Mouse (Mus musculus) heart, embryonic 10.5 days (tissue): ENCODE data around the gene Selplg. TPM values are rescaled to one million over a fixed set of nuclear protein-coding genes. Genes with fewer than 3 reads are reported as not detected.
"Not testable (repeated sequence)": the region's sequence is repeated elsewhere in the genome, so short reads cannot be mapped to it uniquely, and the experiment has no call there.

Experiments
- DNase-seq: peaks from one replicate; pipeline ENCODE4 v3.0.0-alpha.2; 2017; ENCODE audit warnings: low spot score
- H3K27ac ChIP-seq: fragments of 300-500 bp; sonication (generic); 2 replicates; pipeline ENCODE4 v1.5.1; 2016; ENCODE audit warnings: mild to moderate bottlenecking
- H3K27me3 ChIP-seq: fragments of 300-500 bp; sonication (generic); 2 replicates; pipeline ENCODE4 v1.6.1; 2016; ENCODE audit warnings: mild to moderate bottlenecking; ENCODE audit not compliant: poor library complexity, insufficient read depth, severe bottlenecking
- H3K36me3 ChIP-seq: fragments of 300-500 bp; sonication (generic); 2 replicates; pipeline ENCODE4 v1.6.1; 2016; ENCODE audit warnings: mild to moderate bottlenecking, moderate library complexity
- H3K4me1 ChIP-seq: fragments of 300-500 bp; sonication (generic); 2 replicates; pipeline ENCODE4 v1.6.1; 2016; ENCODE audit warnings: mild to moderate bottlenecking
- H3K4me3 ChIP-seq: fragments of 300-500 bp; sonication (generic); 2 replicates; pipeline ENCODE4 v1.5.1; 2016; ENCODE audit warnings: mild to moderate bottlenecking, moderate library complexity
- H3K9me3 ChIP-seq: fragments of 300-500 bp; sonication (generic); 2 replicates; pipeline ENCODE4 v1.6.1; 2016; ENCODE audit warnings: mild to moderate bottlenecking, moderate library complexity
- WGBS: fragments of 180-500 bp; shearing (Covaris S2); methylation state at CpG from one replicate; pipeline ENCODE4 v1.1.7; 2016; 5-methylcytosine and 5-hydroxymethylcytosine counted together
- polyA plus RNA-seq: library from polyadenylated mRNA; unstranded; fragments of >200 nt; fragmentation: Nextera tagmentation; extraction: Ambion mirVana; gene quantifications from 2 replicates; pipeline ENCODE4 v1.2.1, GENCODE M21; 2016

Selplg gene
- polyA plus RNA-seq, 1 experiment from 2014 or later: 1.3 TPM

- 76% methylated on average over 5 of the region's 5 CpGs for WGBS
- no peaks in the 10 kb centered on the region; the same call in 1 of the 2 replicates for H3K27me3 ChIP-seq
- no peaks in the 10 kb centered on the region for H3K9me3 ChIP-seq
- no peak overlapping the region for H3K4me3 ChIP-seq
- no peak overlapping the region for H3K27ac ChIP-seq
- H3K36me3 ChIP-seq: peaks cover 40% of the 10 kb centered on the region
- peaks cover 20% of the 10 kb centered on the region for H3K4me1 ChIP-seq
- no peak for DNase-seq
Observed at GRCm38 (mm10) chr5:113779569-113779968, 52.9 kb downstream of the Selplg start.

- not testable (repeated sequence) for H3K27ac ChIP-seq, H3K27me3 ChIP-seq, H3K4me3 ChIP-seq, H3K9me3 ChIP-seq, DNase-seq
- Histone ChIP-seq H3K4me1 (peaks cover 18% of the 10 kb centered on the region), H3K36me3 (peaks cover 46% of the 10 kb centered on the region)
- WGBS: 87% methylated on average over 8 of the region's 8 CpGs
Observed at GRCm38 (mm10) chr5:113777728-113778127, 54.7 kb downstream of the Selplg start.

GRCm38 (mm10) chr5:113776896-113777226 is 55.6 kb downstream of the Selplg start:
- whole genome bisulfite sequencing: 90% methylated on average over 8 of the region's 8 CpGs
- Histone ChIP-seq H3K27me3 (no peaks in the 10 kb centered on the region), H3K4me3 (no peak overlapping the region), H3K36me3 (peaks cover 46% of the 10 kb centered on the region), H3K4me1 (peaks cover 13% of the 10 kb centered on the region), H3K9me3 (no peaks in the 10 kb centered on the region), H3K27ac (no peak overlapping the region)
- DNase-seq: no peak

- peaks cover 13% of the 10 kb centered on the region for H3K4me1 ChIP-seq
- H3K36me3 ChIP-seq: peaks cover 46% of the 10 kb centered on the region
- no peaks in the 10 kb centered on the region for H3K9me3 ChIP-seq
- DNase-seq: no peak
- H3K27ac ChIP-seq: no peak overlapping the region
- no peaks in the 10 kb centered on the region for H3K27me3 ChIP-seq
- WGBS: 90% methylated on average over 15 of the region's 15 CpGs
- no peak overlapping the region for H3K4me3 ChIP-seq
Observed at GRCm38 (mm10) chr5:113776128-113776895, 56.1 kb downstream of the Selplg start.

- H3K27ac ChIP-seq: no peak overlapping the region
- DNase-seq: no peak
- H3K36me3 ChIP-seq: peaks cover 46% of the 10 kb centered on the region
- 93% methylated on average over 10 of the region's 10 CpGs for WGBS
- H3K27me3 ChIP-seq: no peaks in the 10 kb centered on the region
- H3K9me3 ChIP-seq: no peaks in the 10 kb centered on the region
- no peak overlapping the region for H3K4me3 ChIP-seq
- peaks cover 14% of the 10 kb centered on the region for H3K4me1 ChIP-seq
Observed at GRCm38 (mm10) chr5:113775585-113775984, 56.9 kb downstream of the Selplg start.

GRCm38 (mm10) chr5:113773664-113774063 is 58.8 kb downstream of the Selplg start:
- Histone ChIP-seq H3K27ac (0 out of 2 replicates have a peak overlapping the region, but pooled peaks have one; percentile 11), H3K27me3 (no peaks in the 10 kb centered on the region), H3K4me3 (peak overlapping the region; percentile 83), H3K4me1 (peaks cover 32% of the 10 kb centered on the region), H3K36me3 (peaks cover 55% of the 10 kb centered on the region), H3K9me3 (no peaks in the 10 kb centered on the region)
- peak; percentile 93 for DNase-seq
- 1% methylated on average over 7 of the region's 7 CpGs for WGBS

GRCm38 (mm10) chr5:113772905-113773519 is 59.4 kb downstream of the Selplg start:
- Histone ChIP-seq H3K27me3 (no peaks in the 10 kb centered on the region), H3K36me3 (peaks cover 55% of the 10 kb centered on the region)
- DNase-seq: peak; percentile 82

GRCm38 (mm10) chr5:113772450-113772895 is 60.0 kb downstream of the Selplg start, which contains the start of the genes Sart3 and Iscu:
Gene Sart3 (minus strand): TSS chr5:113772510.
Gene Iscu (plus strand): TSS chr5:113772748.
- DNase-seq: peak; percentile 96
- H3K27me3 ChIP-seq: no peaks in the 10 kb centered on the region
- H3K4me1 ChIP-seq: peaks cover 34% of the 10 kb centered on the region
- no peaks in the 10 kb centered on the region for H3K9me3 ChIP-seq
- peak within 1 kb of the TSS; percentile 83 for H3K4me3 ChIP-seq
- under 1% methylated on average over 49 of the region's 49 CpGs for WGBS
- H3K36me3 ChIP-seq: peaks cover 57% of the 10 kb centered on the region
- peak within 1 kb of the TSS; percentile 98 for H3K27ac ChIP-seq

More at GRCm38 (mm10) chr5:113772905-113773519, 59.4 kb downstream of the Selplg start:
- Histone ChIP-seq H3K4me3 (peak overlapping the region; percentile 83), H3K4me1 (peaks cover 34% of the 10 kb centered on the region), H3K9me3 (no peaks in the 10 kb centered on the region), H3K27ac (peak overlapping the region; percentile 98)
- 2% methylated on average over 38 of the region's 38 CpGs for WGBS

- no peaks in the 10 kb centered on the region for H3K9me3 ChIP-seq
- H3K4me3 ChIP-seq: peak overlapping the region; percentile 83
- under 1% methylated on average over 92 of the region's 97 CpGs for WGBS
- H3K27me3 ChIP-seq: no peaks in the 10 kb centered on the region
- DNase-seq: peak; percentile 95
- peak overlapping the region; percentile 98 for H3K27ac ChIP-seq
- H3K36me3 ChIP-seq: peaks cover 58% of the 10 kb centered on the region
- peaks cover 34% of the 10 kb centered on the region for H3K4me1 ChIP-seq
Observed at GRCm38 (mm10) chr5:113771213-113772162, 61.0 kb downstream of the Selplg start.

GRCm38 (mm10) chr5:113768806-113769205 is 63.6 kb downstream of the Selplg start:
- H3K27me3 ChIP-seq: no peaks in the 10 kb centered on the region
- peaks cover 48% of the 10 kb centered on the region for H3K36me3 ChIP-seq
- H3K9me3 ChIP-seq: no peaks in the 10 kb centered on the region
- peaks cover 35% of the 10 kb centered on the region for H3K4me1 ChIP-seq
- H3K27ac ChIP-seq: no peak overlapping the region
- no peak for DNase-seq
- 93% methylated on average over 8 of the region's 8 CpGs for WGBS
- no peak overlapping the region for H3K4me3 ChIP-seq
